Mouse (Mus musculus): ENCODE results near the gene Pycr1.

Pycr1 gene

GRCm38 (mm10) chr11:120603545-120603944, 40.0 kb downstream of the Pycr1 start:
- DNase-seq (ENCODE audit: low spot score): no peak

- DNase-seq (ENCODE audit: low spot score): no peak
These were observed 42.9 kb downstream of the Pycr1 start for GRCm38 (mm10) chr11:120600716-120601115.

GRCm38 (mm10) chr11:120598990-120599549, 44.5 kb downstream of the Pycr1 start:
- DNase-seq (ENCODE audit: low spot score): no peak

GRCm38 (mm10) chr11:120598283-120598989, 45.1 kb downstream of the Pycr1 start, which contains the start of the genes Alyref and Anapc11:
TSS of gene Alyref (minus strand) at chr11:120598365.
TSS of gene Anapc11 (plus strand) at chr11:120598421.
- DNase-seq (ENCODE audit: low spot score): peak; percentile 89

GRCm38 (mm10) chr11:120597240-120598235, 46.0 kb downstream of the Pycr1 start:
- no peak for DNase-seq (ENCODE audit: low spot score)

- no peak for DNase-seq (ENCODE audit: low spot score)
These were observed 55.0 kb downstream of the Pycr1 start for GRCm38 (mm10) chr11:120588531-120588930.
